Mouse (Mus musculus) layer of hippocampus, adult 11-12 months (tissue): ENCODE results near the gene Pcx.

Experiments
- DNase-seq: peaks from one replicate; pipeline ENCODE4 v3.0.0; 2022; ENCODE audit warnings: low spot score

Pcx gene

DNA sequence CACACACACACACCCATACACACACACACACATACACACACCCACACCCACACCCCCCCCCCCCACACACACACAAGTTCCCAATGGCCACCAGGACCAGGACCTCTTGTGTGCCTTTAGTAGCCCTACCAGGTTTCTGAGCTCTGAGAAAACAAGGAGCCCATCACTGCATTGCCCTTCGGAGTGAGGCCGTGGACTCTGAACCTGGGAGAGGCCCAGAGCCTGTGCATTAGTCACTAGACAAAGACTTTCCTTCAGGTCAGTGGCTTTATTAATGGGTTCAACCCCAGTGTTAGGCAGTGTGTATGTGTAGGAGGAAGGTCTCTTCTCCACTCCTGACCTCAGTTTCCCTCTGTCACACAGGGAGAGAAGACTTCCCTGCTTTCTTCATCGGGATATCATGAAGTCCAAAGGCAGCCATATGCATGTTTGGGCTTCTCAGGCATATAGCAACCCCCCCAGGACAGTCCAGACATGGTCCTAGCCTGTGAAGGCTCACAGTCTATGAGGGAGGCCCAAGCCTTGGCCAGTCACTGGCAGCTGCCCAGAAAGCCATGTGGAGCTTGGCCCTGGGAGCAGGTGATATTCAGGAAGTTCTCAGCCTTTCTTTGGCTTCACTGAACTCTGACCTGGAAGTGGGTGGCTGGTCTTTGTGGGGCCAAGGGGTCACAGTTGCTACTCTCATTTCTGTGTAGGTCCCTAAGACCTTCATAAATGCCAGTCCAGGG lies 13.6 kb upstream of the Pcx start:
- no peak for DNase-seq

DNA sequence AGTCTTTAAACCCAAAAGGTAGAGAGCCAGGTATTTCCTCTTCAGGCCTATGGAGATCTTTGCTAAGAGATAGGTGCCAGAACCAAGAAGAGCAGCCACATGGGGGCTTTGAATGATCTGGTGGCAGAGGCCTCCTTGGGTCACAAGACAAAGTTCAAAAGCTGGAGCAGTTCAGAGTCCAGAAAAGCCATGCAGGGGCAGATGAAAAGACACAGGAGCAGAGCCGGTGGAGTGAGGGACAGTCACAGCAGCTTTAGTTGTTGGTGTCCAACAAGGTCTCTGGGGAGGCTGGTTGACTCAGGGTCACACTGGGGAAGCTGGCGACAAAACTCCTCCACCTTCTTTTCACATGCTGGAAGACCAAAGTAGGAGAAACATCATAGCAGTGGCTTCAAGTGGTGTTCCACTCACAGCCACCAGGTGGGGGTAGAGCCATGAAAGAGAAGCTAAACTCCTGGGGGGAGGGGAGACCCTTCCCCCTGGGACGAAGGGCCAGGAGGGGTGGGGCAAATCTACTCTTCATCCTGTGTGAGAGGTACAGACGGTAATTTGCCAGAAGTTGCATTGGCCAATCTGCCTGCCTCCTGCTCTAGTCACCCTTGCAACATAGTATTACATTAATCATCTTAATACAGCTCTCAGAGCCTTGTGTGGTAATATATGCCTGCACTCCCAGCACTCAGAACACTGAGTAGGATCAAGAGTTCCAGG lies 12.9 kb upstream of the Pcx start:
- peak; percentile 76 for DNase-seq

DNA sequence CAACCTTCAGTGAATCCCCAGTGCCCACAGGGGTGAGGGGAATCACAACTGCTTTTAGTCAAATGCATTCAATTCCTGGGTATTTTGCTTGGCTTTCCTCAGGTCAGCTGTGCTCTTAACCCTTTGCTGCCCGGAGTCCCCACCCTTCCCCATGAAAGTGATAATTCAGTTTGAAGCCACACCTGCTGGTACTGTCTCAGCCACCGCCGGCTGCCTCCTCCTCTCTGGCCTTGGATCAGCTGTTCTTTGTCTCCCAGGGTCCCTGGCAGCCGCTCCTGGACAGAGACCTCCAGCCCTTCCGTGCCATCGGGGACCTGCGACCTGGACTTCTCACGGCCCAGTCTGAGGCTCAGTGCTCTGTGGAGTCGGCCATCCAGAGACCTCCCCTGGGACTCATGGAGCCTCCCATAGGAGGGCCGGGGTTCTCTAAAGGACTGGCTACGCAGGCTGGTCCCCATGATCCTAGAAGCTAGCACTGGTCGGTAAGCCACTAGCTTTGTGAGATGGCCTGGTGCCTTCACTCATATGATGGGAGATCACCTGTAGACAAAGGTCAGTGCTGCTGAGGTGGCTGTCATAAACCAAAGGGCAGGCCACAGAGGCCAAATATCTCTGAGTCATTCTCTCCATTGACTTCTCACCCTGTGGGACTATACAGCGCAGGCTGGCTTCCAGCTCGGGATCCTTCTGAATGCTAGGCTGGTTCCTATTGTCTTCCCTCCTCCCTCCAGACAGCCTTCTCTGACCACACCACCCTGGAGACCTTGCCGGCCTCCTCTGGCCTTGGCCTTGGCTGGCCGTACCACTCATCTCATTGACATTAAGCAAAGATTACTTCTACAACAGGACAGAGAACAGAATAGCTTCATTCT lies 12.0 kb upstream of the Pcx start, which contains the start of gene 2010003K11Rik:
Gene 2010003K11Rik, minus strand, starts transcription at position 522 of the 872 bp plus-strand sequence.
- no peak for DNase-seq

DNA sequence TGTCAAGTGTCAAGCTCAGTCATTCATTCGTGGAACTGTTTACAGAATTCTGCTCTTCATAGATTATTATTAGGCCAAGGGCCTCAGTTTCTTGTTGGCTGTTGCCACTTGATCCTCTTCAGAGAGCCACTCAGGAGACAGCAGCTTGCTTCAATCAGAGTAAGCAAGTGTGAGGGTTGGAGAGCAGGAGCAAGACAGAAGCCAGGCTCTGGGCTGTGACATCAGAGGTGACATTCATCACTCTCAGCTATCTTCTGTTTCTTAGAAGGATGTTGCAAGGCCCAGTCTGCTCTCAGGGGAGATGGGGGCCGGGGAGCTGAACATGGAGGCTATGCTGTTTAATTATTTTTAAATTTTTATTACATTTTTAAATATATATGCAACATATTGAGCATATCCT lies 7.6 kb upstream of the Pcx start:
- no peak for DNase-seq

DNA sequence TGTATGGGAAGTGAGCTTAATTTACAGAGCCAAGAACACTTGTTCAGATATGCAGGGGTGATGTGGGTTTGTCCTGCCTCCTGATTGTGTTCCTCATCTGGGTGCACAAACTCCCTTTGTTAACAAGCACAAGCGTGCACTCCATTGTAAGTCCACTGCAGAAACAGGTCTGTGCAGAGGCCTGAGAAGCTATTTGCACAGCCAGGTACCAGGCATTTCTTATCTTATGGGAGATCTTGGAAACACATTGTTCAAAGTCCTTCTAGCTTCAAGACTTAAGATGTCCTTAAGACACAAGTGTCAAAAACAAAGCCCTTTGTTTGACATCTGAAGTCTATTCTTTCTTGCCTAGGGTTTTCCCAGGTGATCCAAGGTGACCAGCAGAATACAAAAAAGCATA lies 5.4 kb upstream of the Pcx start:
- DNase-seq: no peak

DNA sequence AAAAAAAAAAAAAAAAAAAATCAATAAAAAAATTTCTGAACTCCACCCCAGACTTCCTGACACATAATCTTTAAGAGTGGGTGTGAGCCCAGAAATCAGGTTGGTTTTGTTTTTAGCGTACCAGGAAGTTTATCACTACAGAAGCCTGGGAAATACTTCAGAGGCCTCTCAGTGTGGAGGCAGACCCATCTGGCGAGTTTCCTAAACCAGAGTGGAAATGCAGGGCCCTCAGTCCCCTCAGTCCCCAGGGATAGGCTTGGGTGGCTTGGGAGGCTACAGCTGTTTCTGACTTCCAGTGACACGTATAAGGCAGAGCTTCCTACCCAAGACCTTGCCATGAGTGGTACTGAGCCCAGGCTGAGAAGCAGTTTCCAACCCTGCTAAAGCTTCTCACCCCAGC lies 2.5 kb upstream of the Pcx start:
- DNase-seq: no peak

DNA sequence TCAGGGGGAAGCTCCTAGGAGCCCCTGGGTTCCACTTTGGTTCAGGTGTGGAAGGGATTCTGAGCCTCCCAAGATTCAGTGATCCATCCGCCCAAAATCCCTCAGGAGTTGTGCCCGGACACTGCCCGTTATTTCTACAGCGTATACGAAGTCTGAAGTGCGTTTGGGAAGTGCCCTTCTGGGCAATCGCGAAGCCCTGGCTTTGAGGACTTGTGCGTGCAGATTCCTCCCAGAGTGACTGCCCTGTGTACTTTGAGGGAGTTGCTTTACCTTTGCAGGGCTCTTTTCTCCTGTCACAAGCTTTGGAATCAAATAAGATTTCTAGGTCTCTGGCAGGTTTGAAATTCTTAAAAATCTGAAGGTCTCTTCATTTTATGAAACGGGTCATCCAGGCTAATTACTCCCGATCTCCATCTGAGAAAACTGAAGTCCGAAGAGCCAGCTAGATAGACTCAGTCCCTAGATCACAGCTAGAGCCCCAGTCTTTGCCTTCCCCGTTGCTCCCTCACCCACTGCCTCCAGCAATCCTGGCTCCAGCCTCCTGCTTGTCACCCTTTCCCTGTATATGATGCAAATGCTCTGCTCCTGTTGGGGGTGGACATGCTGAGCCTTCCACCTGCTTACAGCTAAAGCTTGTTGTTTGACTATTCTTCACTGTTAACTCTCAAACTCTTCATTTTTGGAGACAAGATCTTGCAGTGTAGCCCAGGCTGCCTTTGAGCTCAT lies 1.0 kb downstream of the Pcx start:
- DNase-seq: no peak

DNA sequence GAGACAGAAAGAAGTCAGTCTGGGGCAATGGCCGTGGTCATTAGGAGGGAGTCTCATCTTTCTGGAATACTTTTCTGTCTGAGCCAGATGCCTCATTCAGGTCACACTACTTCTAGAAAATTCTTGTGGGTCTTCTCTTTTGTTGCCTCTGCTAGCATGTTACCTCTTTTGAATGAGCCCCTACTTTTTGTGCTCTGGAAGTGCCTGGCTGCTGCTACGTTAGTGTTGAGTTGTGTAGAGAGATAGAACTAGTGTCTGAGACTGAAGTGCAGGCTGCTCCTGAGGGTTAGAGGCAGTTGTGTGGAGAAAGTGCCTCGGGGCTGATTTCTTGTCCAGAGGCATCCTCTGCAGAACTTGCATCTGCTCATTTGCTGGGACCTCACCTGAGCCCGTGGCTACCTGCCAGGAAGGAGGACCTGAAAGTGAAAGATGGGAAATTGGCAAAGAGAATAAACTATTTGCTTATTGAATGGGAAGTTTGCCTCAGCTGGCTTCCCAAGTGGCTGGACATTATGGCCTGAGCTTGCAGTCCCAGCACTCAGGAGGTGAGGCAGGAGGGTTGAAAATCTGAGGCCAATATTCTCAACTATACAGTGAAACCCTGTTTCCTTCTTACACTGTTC lies 3.1 kb downstream of the Pcx start:
- no peak for DNase-seq

DNA sequence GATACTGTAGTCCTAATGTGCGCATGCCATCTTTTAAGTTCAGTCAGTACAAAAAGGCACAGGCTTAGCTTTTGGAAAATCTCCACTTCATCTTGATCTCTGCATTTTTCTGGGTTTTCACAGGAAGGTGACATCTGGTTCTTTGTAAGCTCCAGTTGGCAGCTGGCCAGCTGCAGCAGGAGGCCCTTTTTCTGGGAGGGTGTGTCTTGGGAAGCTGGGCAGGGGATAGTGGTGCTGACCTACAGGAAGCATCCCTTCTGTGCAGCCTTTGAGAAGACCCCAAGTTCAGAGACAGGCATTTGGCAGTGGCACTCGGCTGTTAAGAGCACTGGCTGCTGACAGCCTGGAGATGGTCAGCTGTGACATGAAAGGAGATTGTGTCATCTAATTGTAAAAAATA lies 5.5 kb downstream of the Pcx start:
- DNase-seq: no peak

DNA sequence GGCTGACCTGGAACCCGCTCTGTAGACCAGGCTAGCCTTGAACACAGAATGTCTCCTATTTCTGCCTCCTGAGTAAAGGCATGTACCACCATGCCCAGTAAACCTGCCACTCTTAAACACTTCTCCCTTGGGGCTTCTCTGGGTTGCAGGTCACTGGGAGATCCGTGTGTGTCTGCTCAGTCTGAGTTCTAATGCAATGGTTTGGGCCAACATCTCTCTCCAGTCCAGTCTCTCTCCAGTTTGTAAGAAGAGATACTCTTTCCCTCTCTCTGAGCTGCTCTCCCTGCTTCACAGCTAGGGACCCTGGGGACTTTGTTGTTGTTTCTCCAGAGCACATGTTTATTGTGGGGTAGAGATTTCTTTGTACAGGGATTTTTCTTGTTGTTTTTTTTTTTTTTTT lies 6.0 kb downstream of the Pcx start:
- DNase-seq: no peak

DNA sequence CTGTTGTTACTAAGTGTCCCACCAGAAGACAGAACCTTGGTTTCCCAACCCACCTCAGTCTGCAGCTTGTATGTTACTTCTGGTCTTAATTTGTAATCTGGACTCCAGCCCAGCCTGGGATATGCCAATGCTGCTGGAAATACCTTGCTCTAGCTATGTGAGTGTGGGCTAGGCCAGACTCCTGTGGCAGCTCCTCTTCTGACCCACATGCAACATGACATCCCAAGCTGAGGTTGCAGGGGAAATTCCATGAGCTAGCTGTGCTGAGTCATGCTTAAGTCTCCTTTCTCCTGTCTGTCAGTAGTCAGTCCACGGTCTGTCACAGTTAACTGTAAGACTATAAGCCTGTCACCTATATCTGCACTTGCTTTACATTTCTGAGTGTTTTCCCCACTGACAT lies 7.2 kb downstream of the Pcx start:
- no peak for DNase-seq

DNA sequence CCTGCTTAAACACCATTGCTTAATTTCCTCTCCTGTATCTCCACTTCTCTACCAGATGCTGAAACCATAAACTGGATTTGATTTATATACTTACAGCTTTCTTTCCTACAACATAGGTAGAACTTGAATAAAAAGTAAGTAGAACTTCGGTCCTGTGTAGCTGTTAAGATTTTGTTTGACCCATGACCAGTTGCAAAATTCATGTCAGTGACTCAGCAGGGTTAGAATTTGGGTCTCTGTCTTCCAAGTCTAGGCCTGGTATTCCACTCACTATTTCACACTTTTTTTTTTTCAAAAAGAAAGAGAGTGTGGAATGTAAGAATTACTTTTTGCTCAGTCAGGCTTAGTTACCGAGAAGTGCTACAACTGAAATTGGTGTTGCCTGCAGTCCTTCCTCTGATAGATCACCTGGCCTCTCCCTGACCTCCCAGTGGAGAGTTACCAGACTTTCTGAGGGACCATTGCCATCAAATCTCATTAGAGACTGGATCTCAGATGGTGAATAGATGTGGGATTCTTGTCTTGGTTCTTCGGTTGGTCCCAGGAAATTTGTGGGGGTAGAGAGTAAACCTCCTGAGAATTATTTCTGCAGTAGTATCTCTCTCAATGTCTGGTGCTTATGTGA lies 11.3 kb downstream of the Pcx start:
- DNase-seq: no peak

DNA sequence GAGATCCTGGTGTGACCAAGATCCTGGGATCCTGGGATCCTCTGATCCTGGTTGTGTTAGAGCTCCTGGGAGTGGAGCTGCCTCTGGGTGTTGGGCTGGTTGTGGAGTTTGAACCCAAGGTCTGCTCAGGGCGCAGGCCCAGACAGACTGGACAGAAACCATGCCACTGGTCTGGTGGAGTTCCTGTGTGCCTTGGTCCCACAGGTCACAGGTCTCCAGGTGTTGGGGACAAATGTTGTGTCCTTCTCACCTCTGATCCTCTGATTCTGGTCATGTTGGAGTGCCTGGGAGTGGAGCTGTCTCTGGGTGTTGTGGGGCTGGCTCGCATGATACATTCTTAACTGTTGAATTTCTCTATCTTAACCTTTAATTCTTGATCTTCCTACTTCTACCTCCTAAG lies 24.4 kb downstream of the Pcx start:
- DNase-seq: no peak

DNA sequence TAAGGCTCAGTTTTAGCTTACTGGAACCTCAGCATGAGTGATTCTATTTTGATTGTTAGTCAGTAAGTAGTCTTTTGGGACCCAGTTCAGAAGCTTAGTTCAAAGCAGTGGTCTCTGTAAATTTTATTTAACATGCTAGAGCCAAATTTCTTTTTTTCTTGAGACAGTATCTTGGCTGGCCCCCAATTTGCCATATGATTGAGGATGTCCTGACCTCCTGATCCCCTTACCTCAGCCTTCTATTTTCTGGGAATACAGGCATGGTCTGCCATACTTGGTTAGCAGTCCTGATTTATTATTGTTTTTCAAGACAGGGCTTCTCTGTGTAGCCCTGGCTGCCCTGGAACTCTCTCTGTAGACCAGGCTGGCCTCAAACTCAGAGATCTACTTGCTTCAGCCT lies 25.6 kb downstream of the Pcx start:
- no peak for DNase-seq

DNA sequence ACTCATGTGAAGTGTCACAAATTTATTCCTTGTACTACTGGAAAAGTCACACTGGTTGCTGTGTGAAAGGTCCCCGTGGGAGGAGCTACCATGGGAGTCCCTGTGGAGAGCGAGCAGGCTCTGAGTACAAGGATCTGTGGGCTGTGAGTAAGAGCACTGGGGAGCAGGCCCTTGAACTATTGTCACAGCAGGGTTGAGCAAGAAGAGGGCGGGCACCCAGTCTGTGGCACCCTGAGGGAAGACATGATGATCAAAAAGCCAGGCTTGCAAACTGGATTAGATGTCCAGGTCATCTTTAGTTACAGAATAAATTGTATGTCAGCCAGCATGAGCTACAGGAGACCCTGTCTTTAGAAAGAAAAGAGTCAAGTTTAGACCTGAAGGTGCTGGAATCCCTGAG lies 26.3 kb downstream of the Pcx start:
- DNase-seq: no peak

DNA sequence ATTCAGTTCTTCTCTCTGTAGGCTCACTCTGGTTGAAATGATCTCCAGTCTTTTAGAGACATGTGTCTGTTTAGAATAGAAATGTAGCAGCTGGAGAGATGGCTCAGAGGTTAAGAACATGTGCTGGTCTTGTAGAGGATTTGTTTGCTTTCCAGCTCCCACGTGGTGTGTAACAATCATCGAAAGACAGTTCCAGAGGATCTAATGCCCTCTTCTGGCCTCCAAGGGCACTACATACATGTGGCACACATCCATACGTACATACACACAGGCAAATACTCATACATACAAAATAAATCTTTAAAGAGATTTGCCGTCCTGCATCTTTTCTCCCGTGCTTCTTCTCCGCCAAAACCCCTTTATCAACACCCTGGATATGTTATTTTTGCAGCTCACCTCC lies 30.0 kb downstream of the Pcx start:
- no peak for DNase-seq

DNA sequence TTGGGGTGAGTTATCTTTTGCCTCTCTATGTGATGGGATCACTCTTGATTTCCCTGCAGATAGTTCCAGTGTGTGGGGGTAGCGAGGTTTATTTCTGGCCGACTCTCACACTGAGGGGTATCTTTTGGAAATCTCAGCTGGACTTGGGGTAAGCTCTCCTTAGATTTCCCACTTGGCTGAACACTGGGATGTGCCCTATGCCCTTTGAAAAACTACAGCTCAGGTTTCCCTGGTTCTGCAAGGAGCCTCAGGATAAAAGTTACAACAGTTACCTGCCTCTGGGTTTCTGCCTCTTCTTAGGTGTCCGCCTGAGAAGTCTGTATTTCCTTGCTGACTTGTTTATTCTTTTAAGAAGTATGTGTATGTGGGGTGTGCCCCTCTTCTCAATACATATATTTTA lies 30.7 kb downstream of the Pcx start:
- no peak for DNase-seq

DNA sequence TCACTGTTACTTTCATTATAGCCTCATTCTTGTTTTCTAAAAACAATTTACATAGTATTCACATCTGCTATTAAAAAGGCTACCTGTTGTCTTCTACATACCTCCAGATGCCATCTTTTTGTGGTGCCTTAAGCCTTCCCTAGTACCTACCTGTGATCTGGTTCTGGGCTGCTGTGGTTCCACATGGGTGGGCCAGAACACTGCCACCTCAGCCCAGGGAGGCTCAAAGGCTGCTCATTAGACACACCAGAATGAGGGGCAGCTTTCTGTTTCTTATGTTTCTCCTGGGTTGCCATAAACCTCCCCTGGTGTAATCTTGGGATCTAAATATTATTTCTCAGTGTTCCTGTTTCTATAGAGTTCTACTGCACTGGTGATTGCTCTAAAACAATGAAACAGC lies 31.8 kb downstream of the Pcx start:
- DNase-seq: no peak

DNA sequence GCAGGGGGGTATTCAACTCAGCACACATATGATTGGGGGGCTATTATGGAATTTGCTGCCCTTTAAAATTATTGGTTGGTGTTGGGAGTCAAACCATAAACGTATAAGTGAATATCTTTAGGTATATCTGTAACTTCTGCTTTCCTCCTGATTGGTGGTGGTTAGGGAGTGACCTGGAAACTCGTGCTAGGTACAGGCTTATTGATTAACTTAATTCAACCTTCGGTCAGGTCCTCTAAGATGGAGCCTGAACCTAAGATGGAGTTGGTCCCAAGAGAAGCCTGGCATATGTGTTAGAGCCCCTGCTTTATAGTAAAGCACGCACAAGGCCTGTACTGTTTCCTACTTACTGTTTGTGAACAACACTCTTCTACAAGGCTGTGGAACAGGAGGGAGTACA lies 34.8 kb downstream of the Pcx start:
- DNase-seq: no peak

DNA sequence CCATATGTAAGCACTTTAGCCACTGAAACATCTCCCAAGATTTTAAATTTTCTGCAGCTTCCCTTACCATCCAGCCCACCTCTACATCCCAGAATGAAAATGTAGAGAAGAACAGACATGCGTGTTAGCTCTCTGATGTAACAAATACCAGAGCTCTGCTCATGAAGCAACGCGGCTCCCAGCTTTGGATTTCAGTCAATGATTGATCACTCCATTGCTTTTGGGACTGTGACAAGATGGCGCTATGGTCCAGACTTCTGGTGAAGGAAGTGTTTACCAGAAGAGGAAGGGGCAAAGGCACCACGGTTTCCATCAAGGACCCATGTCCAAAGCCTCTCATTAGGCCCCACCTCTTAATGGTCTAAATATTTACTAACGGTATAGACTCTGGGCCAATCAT lies 35.6 kb downstream of the Pcx start:
- no peak for DNase-seq

DNA sequence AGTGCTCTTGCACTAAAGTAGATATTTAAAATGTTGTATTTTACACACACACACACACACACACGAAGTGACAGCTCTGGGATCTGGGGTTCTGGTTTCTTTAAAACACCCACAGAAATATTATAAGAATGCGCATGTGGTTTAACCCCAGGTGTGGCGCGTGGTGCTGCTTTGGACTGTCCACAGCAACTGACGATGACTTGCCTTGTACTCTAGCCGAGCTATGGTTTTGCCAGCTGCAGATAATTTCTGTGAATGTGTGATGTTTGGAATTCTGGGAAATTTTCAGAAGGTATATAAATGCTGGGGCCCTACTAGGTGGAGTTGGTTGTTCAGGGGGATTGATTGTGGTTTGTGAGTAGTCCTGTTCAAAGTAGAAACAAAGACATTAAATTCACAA lies 37.5 kb downstream of the Pcx start:
- no peak for DNase-seq
